Mouse (Mus musculus) liver, embryonic 14.5 days (tissue): Measurements from ENCODE around the gene Ino80b. TPM values are rescaled to one million over a fixed set of nuclear protein-coding genes. Genes with fewer than 3 reads are reported as not detected.

Experiments
- ATAC-seq: fragments of 200-750 bp; cut with Nextera tagmentation; 2 replicates; pipeline ENCODE4 v1.8.0; 2017; ENCODE audit warnings: moderate number of reproducible peaks, mild to moderate bottlenecking, moderate library complexity; ENCODE audit not compliant: insufficient read depth
- DNase-seq, 3 experiments: peaks; one replicate each; pipeline ENCODE4 v3.0.0-alpha.2; 2012 to 2013; ENCODE audit warnings: low read depth in 3 of 3, low spot score in 3 of 3
- H3K27ac ChIP-seq: fragments of 300-500 bp; sonication (generic); 2 replicates; pipeline ENCODE4 v1.5.1; 2014; ENCODE audit warnings: moderate library complexity, mild to moderate bottlenecking, control low read depth, inconsistent platforms
- H3K27me3 ChIP-seq: fragments of 300-500 bp; sonication (generic); 2 replicates; pipeline ENCODE4 v1.6.1; 2014; ENCODE audit warnings: mild to moderate bottlenecking, low read length, moderate library complexity; ENCODE audit not compliant: control insufficient read depth, insufficient read depth
- H3K36me3 ChIP-seq: fragments of 300-500 bp; sonication (generic); replicated peaks from 2 replicates; pipeline ENCODE4 v1.6.1; 2014; ENCODE audit warnings: low read depth; ENCODE audit not compliant: control insufficient read depth, insufficient read depth
- H3K4me1 ChIP-seq, 2 experiments: fragments of 200-500 bp in 1 of 2; fragments of 300-500 bp in 1 of 2; sonication (generic) in 1 of 2; replicated peaks; 2 replicates each; pipeline ENCODE4 v1.6.1; 2012 to 2014; ENCODE audit warnings: antibody characterized with exemption in 1 of 2, inconsistent platforms in 1 of 2, low read length in 1 of 2; ENCODE audit not compliant: control insufficient read depth in 2 of 2, insufficient read depth in 2 of 2
- H3K4me2 ChIP-seq: fragments of 300-500 bp; sonication (generic); 2 replicates; pipeline ENCODE4 v1.6.1; 2014; ENCODE audit warnings: low read depth, mild to moderate bottlenecking, control low read depth, moderate library complexity
- H3K4me3 ChIP-seq, 2 experiments: fragments of 200-500 bp in 1 of 2; fragments of 300-500 bp in 1 of 2; sonication (generic) in 1 of 2; 2 replicates each; pipeline ENCODE4 v1.5.1; 2012 to 2014; ENCODE audit warnings: low read depth in 2 of 2, low read length in 2 of 2, mild to moderate bottlenecking in 2 of 2, control low read depth in 1 of 2, inconsistent platforms in 1 of 2, moderate library complexity in 1 of 2; ENCODE audit not compliant: insufficient read depth in 1 of 2
- H3K9ac ChIP-seq: fragments of 300-500 bp; sonication (generic); replicated peaks from 2 replicates; pipeline ENCODE4 v1.6.1; 2014; ENCODE audit warnings: mild to moderate bottlenecking, control low read depth, moderate library complexity
- H3K9me3 ChIP-seq: fragments of 300-500 bp; sonication (generic); 2 replicates; pipeline ENCODE4 v1.6.1; 2016; ENCODE audit warnings: low read length, mixed read lengths; ENCODE audit not compliant: control insufficient read depth
- CTCF ChIP-seq: IDR thresholded peaks from 2 replicates; pipeline ENCODE4 v1.5.1; 2016; ENCODE audit warnings: antibody characterized with exemption, low read depth, control low read depth
- EP300 ChIP-seq: IDR thresholded peaks from 2 replicates; pipeline ENCODE4 v1.6.1; 2016; ENCODE audit warnings: antibody characterized with exemption, low read depth
- WGBS: fragments of 180-500 bp; shearing (Covaris S2); extraction: QIAGEN DNeasy Blood & Tissue Kit; methylation state at CpG from one replicate; pipeline ENCODE4 v1.1.7; 2014; ENCODE audit not compliant: insufficient replicate concordance; 5-methylcytosine and 5-hydroxymethylcytosine counted together
- polyA plus RNA-seq, 2 experiments: library from polyadenylated mRNA; depleted of rRNA in 1 of 2; stranded (reverse) in 1 of 2; unstranded in 1 of 2; fragments of >200 nt; fragmentation: Nextera tagmentation in 1 of 2; extraction: Ambion mirVana in 1 of 2; gene quantifications; 2 replicates each; pipeline versions ENCODE4 v1.2.1 to v1.2.3; 2012 to 2014

The Ino80b gene
- polyA plus RNA-seq, 2 experiments, result 4.4 to 11.6 TPM

DNA sequence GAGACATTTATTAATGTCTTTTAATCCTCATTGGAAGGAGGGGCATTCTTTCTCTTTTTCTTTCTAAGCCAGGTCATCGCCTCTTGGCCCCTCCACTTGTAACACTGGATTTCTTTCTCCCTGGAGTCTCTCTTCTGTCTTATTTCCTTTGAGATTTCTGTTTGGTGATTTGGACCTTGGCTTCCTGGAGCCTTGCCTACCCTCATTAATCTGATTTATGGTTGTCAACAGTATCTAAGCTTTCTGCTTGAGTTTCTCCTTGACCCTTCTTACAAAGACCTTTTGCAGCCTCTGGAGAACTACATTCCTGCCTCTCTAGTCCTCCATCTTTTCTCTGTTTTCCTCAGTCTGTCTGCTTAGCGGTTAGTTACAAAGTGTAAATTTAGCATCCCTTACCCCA lies 26.8 kb downstream of the Ino80b start:
- Histone ChIP-seq H3K9ac (no peak overlapping the region), H3K27ac (no peak overlapping the region), H3K27me3 (no peaks in the 10 kb centered on the region), H3K4me3 (no peak overlapping the region), H3K4me2 (no peak overlapping the region), H3K4me1 (peaks cover 8% of the 10 kb centered on the region in 2 experiments), H3K36me3 (no peaks in the 10 kb centered on the region), H3K9me3 (no peaks in the 10 kb centered on the region; the same call in 1 of the 2 replicates)
- no peak for ATAC-seq
- DNase-seq, result no peak
- WGBS, result 65% methylated on average over 2 of the region's 2 CpGs
- no peak for TF ChIP-seq EP300
- TF ChIP-seq CTCF, result no peak

DNA sequence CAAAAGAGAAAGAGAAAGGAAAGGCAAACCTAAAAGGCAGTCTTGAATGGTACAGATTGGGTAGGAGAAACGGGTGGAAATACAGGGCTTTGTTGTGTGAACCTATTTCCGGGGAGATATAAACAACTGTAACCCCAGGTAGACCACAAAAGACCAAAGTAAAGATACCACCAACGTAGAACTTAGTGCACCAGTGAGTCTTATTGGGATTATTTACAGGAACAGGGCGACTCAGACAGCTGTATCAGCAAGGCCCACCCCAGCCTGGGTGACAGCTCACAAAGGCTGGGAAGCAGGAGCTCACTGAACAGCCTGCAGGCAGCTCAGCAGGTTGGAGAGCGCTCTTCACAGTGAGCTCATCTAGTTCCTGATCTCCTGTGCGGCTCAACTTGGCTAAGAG lies 29.3 kb downstream of the Ino80b start:
- no peak for ATAC-seq

DNA sequence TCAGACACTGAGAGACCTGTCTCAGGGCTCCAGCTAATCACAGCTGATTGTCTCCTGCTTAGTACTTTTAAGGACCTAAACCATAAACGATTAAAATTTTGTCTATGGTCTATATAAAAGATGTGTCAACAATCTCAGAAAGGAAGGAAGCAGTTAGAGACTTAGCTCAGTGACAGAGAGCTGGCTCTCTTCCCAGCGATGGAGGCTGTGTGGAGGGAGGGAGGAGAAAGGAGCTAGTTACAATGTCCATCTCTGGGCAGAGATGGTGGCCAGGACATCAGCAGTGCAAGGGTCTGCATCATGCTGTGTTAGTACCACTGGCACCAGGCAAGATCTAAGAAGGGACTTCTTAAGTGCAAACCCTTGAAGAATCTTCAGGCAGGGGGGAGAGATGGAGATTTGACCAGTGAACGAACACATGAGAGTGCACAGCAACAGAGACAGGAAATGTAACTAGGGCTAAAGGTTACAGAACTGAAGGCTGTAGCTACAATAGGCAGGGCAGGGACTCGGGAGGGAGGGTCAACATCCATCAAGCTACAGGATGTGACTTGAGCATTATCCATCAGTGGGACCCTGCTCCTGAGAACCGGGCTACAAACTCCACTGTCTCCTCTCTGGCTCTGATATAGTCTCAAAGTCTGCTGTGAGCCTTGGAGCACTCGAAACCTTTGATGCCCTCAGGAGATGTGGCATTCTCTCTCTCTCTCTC lies 32.7 kb downstream of the Ino80b start:
- no peaks in the 10 kb centered on the region; a peak in 1 of 4 replicates for H3K4me1 ChIP-seq
- H3K9ac ChIP-seq, result no peak overlapping the region
- no peaks in the 10 kb centered on the region; the same call in 1 of the 2 replicates for H3K9me3 ChIP-seq
- no peaks in the 10 kb centered on the region for H3K36me3 ChIP-seq
- no peak for ATAC-seq
- H3K4me2 ChIP-seq, result no peak overlapping the region
- peaks cover 24% of the 10 kb centered on the region for H3K27me3 ChIP-seq
- 13% methylated on average over 6 of the region's 6 CpGs for WGBS
- no peak overlapping the region for H3K27ac ChIP-seq
- TF ChIP-seq CTCF, result no peak
- no peak for TF ChIP-seq EP300
- no peak overlapping the region for H3K4me3 ChIP-seq
- DNase-seq, result no peak

More for the DNA sequence above, 29.3 kb downstream of the Ino80b start:
- WGBS, result 38% methylated on average over 6 of the region's 6 CpGs
- TF ChIP-seq EP300, result no peak
- peaks cover 3% of the 10 kb centered on the region; the same call in 1 of the 2 replicates for H3K27me3 ChIP-seq
- H3K9ac ChIP-seq, result no peak overlapping the region
- H3K4me3 ChIP-seq, result no peak overlapping the region
- no peaks in the 10 kb centered on the region; the same call in 1 of the 2 replicates for H3K9me3 ChIP-seq
- H3K4me1 ChIP-seq, result no peaks in the 10 kb centered on the region; a peak in 2 of 4 replicates
- no peak for DNase-seq
- no peak overlapping the region for H3K27ac ChIP-seq
- no peaks in the 10 kb centered on the region for H3K36me3 ChIP-seq
- no peak overlapping the region for H3K4me2 ChIP-seq

DNA sequence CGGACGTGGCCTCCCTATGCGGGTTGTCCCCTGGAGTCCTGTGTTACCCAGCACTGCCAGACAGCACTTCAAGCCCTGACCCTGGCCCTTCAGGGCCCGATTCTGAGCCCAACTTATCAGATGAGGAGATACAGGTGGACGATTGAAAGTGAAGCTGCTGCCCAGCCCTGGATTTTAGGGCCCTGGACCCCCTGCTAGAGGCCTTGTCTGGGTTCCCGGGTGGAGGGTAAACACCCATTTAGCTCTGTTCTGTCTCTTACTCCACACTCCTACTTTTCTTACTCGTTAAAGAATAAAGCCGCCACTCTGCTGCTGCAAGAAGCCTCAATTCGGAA lies 37.3 kb downstream of the Ino80b start:
- Histone ChIP-seq H3K36me3 (no peaks in the 10 kb centered on the region), H3K9ac (no peak overlapping the region), H3K4me1 (no peaks in the 10 kb centered on the region; a peak in 1 of 4 replicates), H3K4me3 (0 out of 4 replicates have a peak overlapping the region, but pooled peaks of 1 of the 2 experiments have one; percentile 4), H3K4me2 (peak overlapping the region; percentile 16), H3K27me3 (peaks cover 65% of the 10 kb centered on the region), H3K27ac (no peak overlapping the region), H3K9me3 (no peaks in the 10 kb centered on the region)
- TF ChIP-seq EP300 (no peak), CTCF (no peak)
- 13% methylated on average over 9 of the region's 9 CpGs for WGBS
- ATAC-seq, result no peak
- DNase-seq, result no peak

DNA sequence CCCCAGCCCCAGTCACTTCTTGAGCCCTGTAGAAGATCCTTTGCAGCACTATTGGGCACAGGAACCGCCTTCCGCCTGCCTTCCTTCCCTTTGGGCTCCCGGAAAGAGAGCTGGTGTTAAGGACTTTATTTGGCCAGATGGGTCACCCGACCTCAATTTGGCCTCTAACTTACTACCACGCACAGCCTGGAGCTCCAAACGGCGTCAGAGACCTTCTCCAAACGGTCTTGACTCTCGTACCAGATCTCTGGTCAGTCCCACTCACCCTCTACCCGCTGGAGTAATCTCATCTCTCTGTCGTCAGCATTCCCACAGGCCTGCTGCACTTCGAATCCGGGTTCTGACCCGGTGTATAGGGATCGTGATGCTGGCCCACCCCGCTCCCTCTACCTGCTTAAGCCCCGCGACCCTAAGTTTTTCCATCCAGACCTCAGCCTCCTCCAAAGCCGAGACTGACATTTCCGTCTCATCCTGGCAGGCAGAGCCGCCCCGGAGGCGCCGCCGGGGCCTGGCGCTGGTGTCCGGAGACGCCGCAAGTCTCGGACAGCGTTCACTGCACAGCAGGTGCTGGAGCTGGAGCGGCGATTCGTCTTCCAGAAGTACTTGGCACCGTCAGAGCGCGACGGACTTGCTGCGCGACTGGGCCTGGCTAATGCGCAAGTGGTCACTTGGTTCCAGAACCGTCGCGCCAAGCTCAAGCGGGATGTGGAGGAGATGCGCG lies 37.9 kb downstream of the Ino80b start:
- H3K27me3 ChIP-seq, result peaks cover 63% of the 10 kb centered on the region
- no peak overlapping the region for H3K27ac ChIP-seq
- 3% methylated on average over 47 of the region's 47 CpGs for WGBS
- H3K9me3 ChIP-seq, result no peaks in the 10 kb centered on the region
- no peak for TF ChIP-seq EP300
- TF ChIP-seq CTCF, result no peak
- 0 out of 4 replicates have a peak overlapping the region, but pooled peaks have one; percentile 2 to 4 for H3K4me3 ChIP-seq
- H3K4me1 ChIP-seq, result no peaks in the 10 kb centered on the region; a peak in 1 of 4 replicates
- H3K36me3 ChIP-seq, result no peaks in the 10 kb centered on the region
- DNase-seq, result no peak
- peak overlapping the region; percentile 16 for H3K4me2 ChIP-seq
- H3K9ac ChIP-seq, result no peak overlapping the region
- no peak for ATAC-seq
